Mouse (Mus musculus): ENCODE results near the gene Gab2.

Gene Gab2

GRCm38 (mm10) chr7:97339623-97340022 is 258.2 kb downstream of the Gab2 start:
- in situ Hi-C loops (cut with MboI; ENCODE audit: unreplicated experiment in 2 of 2) = no loop called here

GRCm38 (mm10) chr7:97340907-97341849 is 259.8 kb downstream of the Gab2 start:
- in situ Hi-C loops (cut with MboI; ENCODE audit: unreplicated experiment in 2 of 2) = no loop called here

GRCm38 (mm10) chr7:97342961-97343360 is 261.6 kb downstream of the Gab2 start:
- in situ Hi-C loops (cut with MboI; ENCODE audit: unreplicated experiment in 2 of 2) = no loop called here

- in situ Hi-C loops (cut with MboI; ENCODE audit: unreplicated experiment in 2 of 2) = no loop called here
Observed at GRCm38 (mm10) chr7:97344655-97345054, 263.3 kb downstream of the Gab2 start.

- in situ Hi-C loops (cut with MboI; ENCODE audit: unreplicated experiment in 2 of 2) = no loop called here
Observed at GRCm38 (mm10) chr7:97345229-97345871, 264.0 kb downstream of the Gab2 start.

- in situ Hi-C loops (cut with MboI; ENCODE audit: unreplicated experiment in 2 of 2) = no loop called here
Observed at GRCm38 (mm10) chr7:97346111-97346821, 264.9 kb downstream of the Gab2 start.

GRCm38 (mm10) chr7:97346822-97347166 is 265.4 kb downstream of the Gab2 start:
- in situ Hi-C loops (cut with MboI; ENCODE audit: unreplicated experiment in 2 of 2) = no loop called here

- in situ Hi-C loops (cut with MboI; ENCODE audit: unreplicated experiment in 2 of 2) = no loop called here
Observed at GRCm38 (mm10) chr7:97347464-97347863, 266.1 kb downstream of the Gab2 start.

- in situ Hi-C loops (cut with MboI; ENCODE audit: unreplicated experiment in 2 of 2) = no loop called here
Observed at GRCm38 (mm10) chr7:97348318-97348717, 266.9 kb downstream of the Gab2 start.

GRCm38 (mm10) chr7:97348836-97349235 is 267.4 kb downstream of the Gab2 start:
- in situ Hi-C loops (cut with MboI; ENCODE audit: unreplicated experiment in 2 of 2) = no loop called here

- in situ Hi-C loops (cut with MboI; ENCODE audit: unreplicated experiment in 2 of 2) = no loop called here
Observed at GRCm38 (mm10) chr7:97349438-97349837, 268.1 kb downstream of the Gab2 start.

GRCm38 (mm10) chr7:97350891-97351290 is 269.5 kb downstream of the Gab2 start:
- in situ Hi-C loops (cut with MboI; ENCODE audit: unreplicated experiment in 2 of 2) = no loop called here

GRCm38 (mm10) chr7:97351792-97352513 is 270.6 kb downstream of the Gab2 start:
- in situ Hi-C loops (cut with MboI; ENCODE audit: unreplicated experiment in 2 of 2) = no loop called here

- in situ Hi-C loops (cut with MboI; ENCODE audit: unreplicated experiment in 2 of 2) = no loop called here
Observed at GRCm38 (mm10) chr7:97353356-97353755, 272.0 kb downstream of the Gab2 start.

- in situ Hi-C loops (cut with MboI; ENCODE audit: unreplicated experiment in 2 of 2) = no loop called here
Observed at GRCm38 (mm10) chr7:97355068-97355841, 273.9 kb downstream of the Gab2 start.

GRCm38 (mm10) chr7:97356253-97356652 is 274.9 kb downstream of the Gab2 start:
- in situ Hi-C loops (cut with MboI; ENCODE audit: unreplicated experiment in 2 of 2) = no loop called here

GRCm38 (mm10) chr7:97356875-97357276 is 275.5 kb downstream of the Gab2 start:
- in situ Hi-C loops (cut with MboI; ENCODE audit: unreplicated experiment in 2 of 2) = no loop called here

- in situ Hi-C loops (cut with MboI; ENCODE audit: unreplicated experiment in 2 of 2) = no loop called here
Observed at GRCm38 (mm10) chr7:97357840-97358239, 276.5 kb downstream of the Gab2 start.

GRCm38 (mm10) chr7:97358347-97358746 is 277.0 kb downstream of the Gab2 start:
- in situ Hi-C loops (cut with MboI; ENCODE audit: unreplicated experiment in 2 of 2) = no loop called here

Data from v-Abl transformed pro-B cells (cell line).